Mouse (Mus musculus) G1E (cell line): ENCODE measurements around the gene Gm10972.

Source experiments
- CTCF ChIP-seq: IDR thresholded peaks from 2 replicates; pipeline ENCODE4 v1.5.1; 2012; ENCODE audit warnings: low read depth, low read length, inconsistent platforms, mixed read lengths
- GATA1 ChIP-seq: IDR thresholded peaks from 2 replicates; pipeline ENCODE4 v1.6.1; 2012; ENCODE audit warnings: borderline replicate concordance, low read length, inconsistent platforms, mixed read lengths
- GATA2 ChIP-seq: IDR thresholded peaks from 2 replicates; pipeline ENCODE4 v1.6.1; 2012; ENCODE audit warnings: low read depth, low read length, inconsistent platforms, borderline replicate concordance
- POLR2AphosphoS5 ChIP-seq: IDR thresholded peaks from 2 replicates; pipeline ENCODE4 v1.6.1; 2012; ENCODE audit warnings: low read depth, low read length, inconsistent platforms; ENCODE audit not compliant: insufficient replicate concordance

DNA sequence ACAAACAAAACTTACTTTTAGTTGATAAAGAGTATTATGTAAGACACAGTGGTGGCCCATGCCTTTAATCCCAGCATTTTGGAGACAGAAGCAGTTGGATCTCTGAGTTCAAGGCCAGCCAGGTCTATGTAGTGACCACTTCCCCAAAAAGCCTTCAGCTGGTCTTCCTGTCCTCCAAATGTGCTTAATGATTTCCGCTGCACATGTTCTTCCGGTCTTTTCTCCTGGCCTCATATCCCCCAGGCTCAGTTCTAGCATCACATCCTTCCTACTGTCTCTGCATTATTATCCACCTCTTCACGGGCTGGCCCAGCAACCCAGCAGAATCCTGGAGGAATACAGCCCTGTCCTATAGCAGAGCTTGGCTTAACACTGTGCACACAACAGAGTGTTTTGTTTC lies 33.3 kb upstream of the Gm10972 start:
- no peak for TF ChIP-seq CTCF
- no peak for TF ChIP-seq GATA1
- no peak for TF ChIP-seq GATA2
- TF ChIP-seq POLR2AphosphoS5: no peak
